Mouse (Mus musculus): ENCODE results near the gene Sec31b.
A peak's percentile ranks its signal among the peaks of the same experiment; 100 is the strongest.

Sec31b gene

GRCm38 (mm10) chr19:44487266-44487665 is 58.4 kb downstream of the Sec31b start:
- no peak for DNase-seq (ENCODE audit: extremely low spot score, low read depth, low spot score)

- DNase-seq (ENCODE audit: extremely low spot score, low read depth, low spot score), result no peak
These were observed 69.1 kb downstream of the Sec31b start for GRCm38 (mm10) chr19:44476541-44476940.

GRCm38 (mm10) chr19:44475268-44475667 is 70.4 kb downstream of the Sec31b start:
- DNase-seq (ENCODE audit: extremely low spot score, low read depth, low spot score), result no peak

- DNase-seq (ENCODE audit: extremely low spot score, low read depth, low spot score), result peak; percentile 26
These were observed 71.5 kb downstream of the Sec31b start for GRCm38 (mm10) chr19:44474158-44474557.

Data from hindlimb bud, embryonic 11.5 days (tissue).